Mouse (Mus musculus): ENCODE results near the gene Phyhd1.

DNA sequence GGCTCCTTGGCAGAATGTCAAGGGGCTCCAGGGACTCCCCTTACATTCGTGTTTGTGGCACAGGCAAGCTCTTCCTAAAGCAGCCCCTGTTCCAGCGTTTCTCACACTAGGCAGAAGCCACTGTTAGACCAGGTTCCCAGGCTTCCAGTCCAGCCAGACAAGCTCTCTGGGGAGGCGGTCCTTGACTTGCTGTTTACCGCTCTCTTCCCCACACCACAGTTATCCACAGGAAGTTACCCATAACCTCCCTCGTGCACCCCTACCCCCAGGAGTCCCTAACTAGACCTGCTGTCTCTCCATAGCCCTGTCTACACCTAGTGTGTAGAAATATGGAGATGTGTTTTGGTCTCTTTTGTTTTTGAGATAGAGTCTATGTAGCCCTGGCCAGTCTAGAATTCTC lies 12.2 kb upstream of the Phyhd1 start:
- no peak for TF ChIP-seq CTCF (IDR thresholded peaks at IDR 0.05; ENCODE audit: low read depth)
- no peak for TF ChIP-seq EP300 (IDR thresholded peaks at IDR 0.05; ENCODE audit: low read depth)

Measured in liver, embryonic 14.5 days (tissue).